Mouse (Mus musculus) testis, postnatal 10 days (tissue): ENCODE measurements around the gene Samd15.

Source experiments
- DNase-seq: peaks from one replicate; pipeline ENCODE4 v3.0.0; 2021; ENCODE audit warnings: low spot score

The Samd15 gene

GRCm38 (mm10) chr12:87230379-87230895, 30.9 kb downstream of the Samd15 start:
- DNase-seq, result no peak

- DNase-seq, result no peak
Measured at GRCm38 (mm10) chr12:87236882-87237483, 37.5 kb downstream of the Samd15 start.

GRCm38 (mm10) chr12:87238632-87239031, 39.1 kb downstream of the Samd15 start, which contains the start of gene Noxred1:
Gene Noxred1, minus strand, starts transcription at chr12:87238732.
- DNase-seq, result no peak

GRCm38 (mm10) chr12:87250161-87250560, 50.6 kb downstream of the Samd15 start:
- DNase-seq, result no peak

GRCm38 (mm10) chr12:87253878-87254277, 54.4 kb downstream of the Samd15 start:
- no peak for DNase-seq

- no peak for DNase-seq
Measured at GRCm38 (mm10) chr12:87256629-87257028, 57.1 kb downstream of the Samd15 start.

GRCm38 (mm10) chr12:87260562-87260961, 61.0 kb downstream of the Samd15 start:
- DNase-seq, result no peak
